Mouse (Mus musculus) olfactory bulb, adult 2 months (tissue): Measurements from ENCODE around the gene Krt28.

ENCODE experiments used
- CTCF ChIP-seq: fragments of 200-500 bp; IDR thresholded peaks from 2 replicates; pipeline ENCODE4 v1.5.1; 2012; ENCODE audit warnings: low read depth, mild to moderate bottlenecking, low read length, moderate library complexity; ENCODE audit not compliant: insufficient read depth
- POLR2A ChIP-seq: fragments of 200-500 bp; IDR thresholded peaks from 2 replicates; pipeline ENCODE4 v1.6.1; 2012; ENCODE audit warnings: mild to moderate bottlenecking, low read depth, low read length, moderate library complexity; ENCODE audit not compliant: insufficient read depth

DNA sequence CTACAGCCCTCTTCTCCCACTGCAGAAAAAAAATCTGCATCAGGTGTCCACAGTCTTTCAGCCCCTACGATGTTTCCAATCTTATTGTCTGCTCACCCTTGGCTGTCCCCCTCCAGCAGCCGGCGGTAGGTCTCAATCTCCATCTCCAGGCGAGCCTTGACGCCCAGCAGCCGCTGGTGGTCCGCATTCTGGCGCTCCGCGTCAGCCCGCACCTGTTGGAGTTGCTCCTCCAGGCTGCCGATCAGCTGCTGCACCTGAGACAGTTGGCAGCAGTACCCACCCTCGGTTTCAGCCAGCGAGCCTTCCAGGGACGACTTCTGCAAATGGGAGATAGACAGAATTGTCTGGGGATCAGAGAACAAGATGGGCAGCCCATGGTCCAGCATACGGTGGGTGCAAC, 43.1 kb upstream of the Krt28 start:
- no peak for TF ChIP-seq CTCF
- TF ChIP-seq POLR2A: no peak
